Mouse (Mus musculus): Measurements from ENCODE around the gene Chmp2b.

Chmp2b gene

DNA sequence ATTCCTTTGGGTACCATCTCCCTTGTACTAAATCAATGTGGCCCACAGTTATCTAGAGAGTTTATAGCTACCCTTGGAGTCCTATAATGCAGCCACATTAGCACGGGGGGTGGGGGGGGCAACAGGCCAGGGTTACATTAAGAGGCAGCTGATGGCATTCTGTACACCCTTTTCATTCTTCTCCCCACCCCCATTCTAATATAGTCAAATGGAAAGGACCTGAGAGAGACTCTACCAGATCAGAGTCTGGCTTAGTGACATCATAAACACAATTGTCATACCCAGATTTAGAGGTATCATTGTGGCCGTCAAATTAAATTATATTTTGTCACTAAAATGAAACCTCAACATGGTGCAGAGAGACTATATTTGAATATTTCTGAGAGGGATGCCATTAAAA, 36.5 kb downstream of the Chmp2b start:
- no peak for DNase-seq

DNA sequence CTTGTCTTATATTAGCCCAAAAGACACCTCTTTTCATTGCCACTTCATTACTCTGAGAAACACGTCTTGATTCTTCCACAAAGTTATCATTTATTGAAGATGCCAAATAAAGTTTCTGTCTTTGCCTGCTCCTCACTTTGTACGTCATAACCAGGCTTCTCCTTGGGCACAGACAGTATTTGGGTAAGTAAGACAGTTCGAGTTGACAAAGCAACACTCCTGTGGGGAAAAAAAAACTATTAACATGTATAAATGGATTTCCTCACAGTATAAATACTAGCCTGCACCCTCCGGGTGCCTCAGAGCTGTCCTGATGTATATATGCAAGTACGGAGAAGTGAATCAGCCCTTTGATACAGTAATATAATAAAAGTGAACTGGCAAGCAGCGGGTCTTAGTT, 42.3 kb downstream of the Chmp2b start, which contains the start of gene Pou1f1:
Gene Pou1f1 (plus strand): TSS at position 301 of the 400 bp plus-strand sequence.
- no peak for DNase-seq

DNA sequence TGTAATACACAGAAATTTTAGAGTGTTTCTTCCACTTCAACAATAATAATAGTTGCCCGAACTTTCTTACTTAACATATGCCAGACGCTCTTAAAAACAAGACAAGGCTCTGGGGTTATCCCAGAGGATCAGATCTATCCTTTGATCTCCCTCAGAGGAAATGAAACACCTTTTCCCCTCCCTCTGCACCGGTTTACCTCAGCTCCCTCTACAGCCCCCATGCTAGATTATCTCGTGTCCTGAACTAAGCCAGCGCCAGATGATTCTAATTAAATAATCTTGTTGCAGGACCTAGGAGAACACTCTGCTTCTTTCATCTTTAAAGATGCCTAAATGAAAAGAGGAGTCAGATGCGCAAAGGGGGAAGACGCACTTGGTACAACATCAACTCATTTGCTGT, 48.3 kb downstream of the Chmp2b start:
- no peak for DNase-seq

- DNase-seq, result no peak
These were observed 65.5 kb downstream of the Chmp2b start for GRCm38 (mm10) chr16:65497049-65497448.

- DNase-seq, result no peak
These were observed 66.5 kb downstream of the Chmp2b start for GRCm38 (mm10) chr16:65496030-65496429.

Data from cerebellum, adult 11 months (tissue).